Mouse (Mus musculus): Measurements from ENCODE around the gene Stk39.

DNA sequence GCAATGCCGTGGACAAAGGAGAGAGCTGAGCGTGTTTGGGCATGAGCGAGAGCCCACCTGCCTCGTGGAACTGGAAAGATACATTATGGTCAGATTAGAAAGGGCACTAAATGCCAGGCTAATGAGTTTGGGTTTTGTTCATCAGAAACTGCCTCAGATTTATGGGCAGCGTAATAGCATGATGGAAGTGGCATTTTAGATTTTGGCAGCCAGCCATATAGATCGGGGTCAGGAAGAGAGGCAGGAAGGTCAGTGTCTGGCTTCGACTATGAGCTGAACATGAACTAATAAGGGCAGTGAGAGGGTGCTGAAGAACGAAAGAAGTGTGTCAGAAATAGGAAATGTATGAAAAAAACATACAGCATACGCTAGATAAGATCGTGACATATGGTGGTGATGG lies 300.8 kb downstream of the Stk39 start:
- no peak for TF ChIP-seq CTCF (IDR thresholded peaks at IDR 0.05; ENCODE audit: low read depth)
- TF ChIP-seq EP300 (IDR thresholded peaks at IDR 0.05; ENCODE audit: low read depth), result no peak

Data from liver, embryonic 14.5 days (tissue).